Mouse (Mus musculus) testis, postnatal 14 days (tissue): ENCODE results near the gene Zbtb17.

Experiments
- DNase-seq: peaks from one replicate; pipeline ENCODE4 v3.0.0; 2021; ENCODE audit warnings: low spot score

The Zbtb17 gene

DNA sequence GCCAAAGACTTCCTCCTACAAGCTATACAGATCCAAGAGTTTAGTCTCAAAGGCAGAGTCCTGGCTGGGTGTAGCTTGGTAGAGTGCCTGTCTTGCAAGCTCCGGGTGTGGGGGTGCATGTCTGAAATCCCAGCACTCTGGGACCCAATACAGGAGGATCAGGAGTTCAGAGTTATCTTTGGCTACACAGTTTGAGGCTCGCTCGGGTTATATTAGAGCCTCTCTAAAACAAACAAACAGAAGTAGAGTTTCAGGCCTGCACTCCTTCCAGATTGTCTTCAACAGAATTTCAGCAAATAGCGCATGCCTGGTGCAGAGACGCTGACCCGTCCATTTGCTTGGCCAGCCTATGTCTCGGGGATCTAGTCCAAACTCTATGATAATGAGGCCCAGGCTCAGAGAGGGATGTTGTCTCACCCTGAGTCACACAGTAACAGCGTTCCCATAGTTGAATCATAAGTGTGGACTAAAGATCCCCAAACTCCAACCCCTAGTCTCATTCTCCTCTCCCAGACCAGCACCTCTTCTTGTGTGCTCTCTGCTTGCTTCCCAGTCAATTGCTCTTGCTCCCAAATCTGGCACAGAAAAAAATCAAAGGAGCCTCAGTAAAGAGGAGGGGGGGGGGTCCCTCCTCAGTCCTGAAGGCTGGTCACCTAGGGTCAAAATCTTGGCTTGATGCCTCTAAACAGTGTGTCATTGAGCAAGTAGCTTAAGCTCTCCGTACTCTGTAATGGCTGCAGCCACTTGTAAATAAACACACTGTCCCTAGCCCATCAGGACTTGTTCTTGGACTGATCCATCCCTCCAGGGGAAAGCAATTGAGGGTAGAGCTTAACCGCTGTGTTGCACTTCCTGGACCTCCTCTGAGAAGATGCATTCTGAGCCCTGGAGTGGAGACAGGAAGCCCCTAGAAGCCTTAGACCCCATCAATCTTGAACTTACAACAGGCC, 17.4 kb upstream of the Zbtb17 start:
- DNase-seq = no peak

DNA sequence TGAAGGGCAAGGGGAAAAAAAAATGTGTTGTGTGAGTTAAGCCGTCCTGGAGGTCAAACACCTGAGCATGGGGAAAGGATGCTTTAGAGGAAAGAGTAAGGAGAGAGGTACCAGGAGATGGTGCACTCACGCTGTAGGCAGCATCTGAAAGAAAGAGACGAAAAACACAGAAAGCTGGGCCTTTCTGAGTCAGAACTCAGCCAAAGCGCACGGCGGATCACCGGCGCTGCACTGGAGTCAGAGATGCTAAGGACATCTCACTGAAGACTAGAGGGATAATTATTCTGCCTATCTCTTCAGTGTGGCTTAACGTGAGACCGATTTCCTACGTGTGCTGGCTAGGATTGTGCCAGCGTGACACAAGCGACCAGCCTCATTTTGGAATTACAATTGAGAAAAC, 16.5 kb upstream of the Zbtb17 start:
- DNase-seq = no peak

- DNase-seq = no peak
Measured at GRCm38 (mm10) chr4:141429381-141429780, 15.1 kb upstream of the Zbtb17 start.

GRCm38 (mm10) chr4:141429847-141430246, 14.6 kb upstream of the Zbtb17 start:
- no peak for DNase-seq

DNA sequence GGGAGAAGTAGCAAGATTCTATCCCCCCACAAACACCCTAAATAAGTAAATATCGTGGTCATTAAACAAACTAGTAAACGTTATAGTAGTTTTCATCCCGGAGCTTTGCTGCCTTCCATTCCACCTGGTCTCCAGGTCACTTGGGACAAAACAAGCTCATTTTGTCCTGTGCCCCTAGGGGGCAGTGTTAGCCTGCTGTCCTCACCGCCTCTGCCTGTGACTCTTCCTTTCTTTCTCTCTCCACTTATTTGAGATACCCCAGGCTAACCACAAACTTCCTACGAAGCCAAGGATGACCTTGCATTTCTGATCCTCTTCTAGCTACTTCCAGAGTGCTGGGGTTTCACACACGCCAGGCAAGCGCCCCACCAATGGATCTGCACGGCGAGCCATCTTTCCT, 13.5 kb upstream of the Zbtb17 start:
- DNase-seq = no peak

- no peak for DNase-seq
Measured at GRCm38 (mm10) chr4:141432666-141433065, 11.8 kb upstream of the Zbtb17 start.

DNA sequence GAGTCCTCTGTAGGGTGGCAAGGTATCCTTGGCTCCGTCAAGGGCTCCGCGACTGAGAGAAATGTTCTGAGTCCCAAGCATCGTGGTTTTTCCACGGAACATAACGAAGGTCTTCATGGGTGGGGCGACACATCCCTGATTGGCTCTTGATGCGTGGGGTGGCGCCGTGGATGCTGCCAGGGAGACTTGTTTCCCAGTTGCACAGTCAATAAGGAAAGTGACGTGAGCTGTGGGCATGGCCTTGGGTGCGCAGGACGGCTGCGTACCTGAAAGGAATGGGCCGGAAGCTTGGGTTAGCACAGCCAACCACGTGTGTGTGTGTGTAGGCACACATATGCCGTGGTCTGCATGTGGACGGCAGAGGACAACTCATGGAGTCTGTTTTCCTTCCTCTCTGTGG, 11.3 kb upstream of the Zbtb17 start:
- DNase-seq = no peak

- no peak for DNase-seq
Measured at GRCm38 (mm10) chr4:141435974-141436373, 8.5 kb upstream of the Zbtb17 start, which contains the start of gene Srarp. Gene Srarp (minus strand): TSS chr4:141436105.

DNA sequence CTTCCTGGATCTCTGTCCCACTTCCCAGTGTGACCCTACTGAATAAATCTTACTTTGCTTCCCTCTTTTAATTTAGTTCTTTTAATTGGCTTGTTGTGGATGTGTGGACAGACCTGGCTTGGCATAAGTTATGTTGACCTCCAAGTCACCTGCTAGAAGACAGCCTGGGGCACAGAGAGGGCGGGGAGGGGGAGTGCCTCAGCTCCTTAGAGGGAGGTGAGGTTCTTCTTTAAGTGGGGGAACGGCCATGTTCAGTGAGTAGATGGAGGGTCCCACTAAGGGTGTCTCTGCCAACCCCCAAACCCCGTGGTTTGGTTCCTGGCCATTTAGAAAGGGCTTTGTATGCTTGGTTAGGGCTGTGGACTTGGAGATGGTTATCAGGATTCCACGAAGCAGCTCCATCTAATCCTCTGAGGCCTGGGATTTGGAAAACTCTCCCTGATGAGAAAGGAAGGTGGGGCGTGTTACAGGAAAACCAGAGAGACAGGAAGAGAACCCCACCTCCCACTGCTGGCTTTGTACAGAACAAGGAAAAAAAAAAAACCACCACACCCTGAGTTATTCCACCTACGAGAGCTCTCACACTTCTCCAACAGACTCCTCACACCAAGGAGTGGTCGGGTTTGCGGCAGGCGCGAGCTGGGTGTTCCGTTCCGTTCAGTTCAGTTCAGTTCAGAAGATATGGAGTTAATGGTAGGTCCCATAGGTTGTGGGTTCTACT, 5.2 kb upstream of the Zbtb17 start:
- DNase-seq = no peak

GRCm38 (mm10) chr4:141440877-141441276, 3.6 kb upstream of the Zbtb17 start:
- DNase-seq = no peak

GRCm38 (mm10) chr4:141443641-141444429, 619 bp upstream of the Zbtb17 start:
- no peak for DNase-seq

DNA sequence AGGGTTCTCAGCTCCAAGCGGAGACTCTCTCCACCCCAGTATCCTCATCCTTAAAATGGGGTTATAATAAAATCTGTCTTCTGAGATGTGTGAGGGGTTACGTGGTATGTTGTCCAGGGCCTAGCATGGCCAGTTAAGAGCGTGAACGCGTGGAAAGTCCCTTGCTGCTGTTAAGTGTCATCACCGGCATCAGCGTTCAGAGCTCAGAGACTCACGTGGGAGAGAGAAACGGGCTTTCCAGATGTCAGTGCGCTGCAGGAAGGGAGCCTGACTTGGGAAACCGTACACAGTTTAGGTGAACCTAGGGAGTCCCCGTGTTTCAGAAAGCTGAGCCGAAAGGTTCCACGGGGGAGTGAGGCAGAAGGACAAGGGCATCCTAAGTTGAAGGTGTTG, 870 bp downstream of the Zbtb17 start:
- DNase-seq = peak; percentile 16

DNA sequence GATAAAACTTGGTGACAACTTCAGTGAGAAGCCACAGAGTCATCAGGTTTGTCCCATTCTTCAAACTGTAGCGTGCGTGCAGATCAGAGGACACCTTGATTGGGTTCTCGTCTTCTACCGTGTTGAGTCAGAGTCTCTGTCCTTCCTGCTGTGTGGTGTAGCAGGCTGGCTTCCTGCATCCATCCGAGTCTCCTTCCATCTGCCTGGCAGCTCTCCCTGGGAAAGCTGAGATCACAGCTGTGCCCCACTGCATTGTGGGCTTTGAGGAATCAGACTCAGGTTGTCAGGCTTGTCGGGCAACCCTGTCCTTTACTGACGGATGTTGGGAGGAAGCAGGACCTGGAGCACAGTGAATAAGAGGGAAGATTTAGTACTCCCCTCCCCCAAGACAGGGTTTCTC, 1.8 kb downstream of the Zbtb17 start:
- DNase-seq = no peak

DNA sequence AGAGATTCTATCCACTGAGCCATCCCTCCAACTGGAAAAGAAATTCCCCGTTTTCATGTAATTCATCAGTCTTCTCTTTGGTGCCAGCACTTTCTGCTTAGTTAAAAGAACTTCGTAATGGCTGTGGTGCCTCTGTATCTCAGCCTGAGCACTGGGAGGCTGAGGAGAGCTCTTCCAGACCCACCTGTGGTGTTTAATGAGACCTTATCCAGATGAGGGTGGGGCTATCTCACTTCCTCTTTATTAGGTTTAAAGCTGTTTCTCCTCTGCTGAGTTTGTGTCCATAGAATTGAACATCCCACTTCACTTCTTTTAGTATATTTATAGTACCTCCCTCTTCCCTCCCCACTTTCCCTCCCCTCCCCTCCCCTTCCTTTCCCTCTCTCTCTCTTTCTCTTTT, 6.8 kb downstream of the Zbtb17 start:
- DNase-seq = no peak

- DNase-seq = no peak
Measured at GRCm38 (mm10) chr4:141451916-141452450, 7.5 kb downstream of the Zbtb17 start.

DNA sequence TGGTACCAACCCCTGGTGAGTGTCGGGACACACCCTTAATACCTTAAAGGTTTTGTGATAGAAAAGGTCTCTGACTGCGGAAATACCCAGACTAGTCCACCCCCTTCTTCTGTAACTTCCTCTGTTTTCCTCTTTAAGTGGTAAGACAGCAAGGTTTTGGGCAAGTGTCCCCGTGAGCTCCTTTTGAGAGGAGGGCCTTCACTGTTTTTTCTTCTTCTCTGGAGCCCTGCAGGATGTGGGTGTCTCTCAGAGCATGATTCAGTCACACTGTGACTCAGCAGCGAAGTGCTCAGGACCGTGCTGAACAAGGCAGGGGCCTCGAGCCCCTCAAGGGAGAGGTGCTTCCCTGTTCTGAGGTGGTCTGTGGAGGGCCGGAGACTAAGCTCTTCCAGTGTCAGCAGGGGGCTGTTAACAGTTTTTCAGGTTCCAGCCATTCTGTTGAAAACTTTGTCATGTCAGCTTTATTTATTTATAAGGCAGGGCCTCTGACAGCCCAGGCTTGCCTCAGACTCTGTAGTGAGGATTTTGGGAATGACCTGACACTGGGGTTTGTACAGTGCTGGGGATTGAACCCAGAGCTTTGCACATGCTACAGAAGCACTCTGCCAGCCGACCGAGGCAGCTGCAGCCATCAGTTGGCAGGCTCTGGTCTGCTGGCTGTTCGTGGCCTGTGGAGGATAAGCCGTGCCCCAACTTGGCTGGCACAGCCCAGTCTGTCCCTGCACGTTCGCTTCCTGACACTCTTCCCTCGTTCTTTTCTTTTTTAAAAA, 10.3 kb downstream of the Zbtb17 start:
- DNase-seq = no peak

GRCm38 (mm10) chr4:141455526-141455925, 11.1 kb downstream of the Zbtb17 start:
- DNase-seq = no peak

GRCm38 (mm10) chr4:141456193-141456938, 11.9 kb downstream of the Zbtb17 start:
- no peak for DNase-seq

- no peak for DNase-seq
Measured at GRCm38 (mm10) chr4:141458236-141458635, 13.8 kb downstream of the Zbtb17 start.

- DNase-seq = no peak
Measured at GRCm38 (mm10) chr4:141458888-141459287, 14.4 kb downstream of the Zbtb17 start.

GRCm38 (mm10) chr4:141459766-141460165, 15.3 kb downstream of the Zbtb17 start:
- no peak for DNase-seq
